Mouse (Mus musculus): Measurements from ENCODE around the gene Bmp8b.

DNA sequence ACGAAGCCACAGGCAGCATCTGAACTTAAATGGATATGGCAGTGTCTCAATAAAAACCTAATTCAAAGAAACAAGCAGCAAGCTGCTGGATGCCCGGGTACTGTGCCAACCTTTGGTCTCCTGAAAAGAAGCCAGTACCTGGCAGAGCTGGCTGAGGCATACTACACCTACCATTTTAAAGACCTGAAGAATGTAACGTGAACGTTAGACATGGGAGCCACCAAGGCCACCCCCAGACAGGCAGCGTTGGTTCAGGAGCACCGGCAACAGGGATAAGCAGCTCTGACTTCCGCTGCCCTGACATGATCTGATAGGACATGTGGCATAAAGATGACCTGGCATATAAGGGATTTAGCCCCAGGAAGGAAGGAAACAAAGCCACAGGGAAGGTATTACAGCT is 21.7 kb downstream of the Bmp8b start:
- no peak for TF ChIP-seq CTCF (IDR thresholded peaks at IDR 0.05; ENCODE audit: borderline replicate concordance, insufficient read depth, low read depth, low read length)
- no peak for TF ChIP-seq POLR2A (IDR thresholded peaks at IDR 0.05; ENCODE audit: borderline replicate concordance, insufficient read depth, low read length)

Data from cerebellum, adult 2 months (tissue).